Mouse (Mus musculus) CH12.LX (cell line): ENCODE measurements at regions not wholly inside any gene's neighbourhood (a gene's known extent, or its start where the extent isn't known, plus 50 kb on each side); places are given as distances from the start of the nearest gene placed in this dataset.

Source experiments
- DNase-seq: peaks from one replicate; pipeline ENCODE4 v3.0.0-alpha.2; 2013; ENCODE audit errors: extremely low read depth
- H3K27ac ChIP-seq: 2 replicates; pipeline ENCODE4 v1.5.1; 2012; ENCODE audit warnings: low read depth, mild to moderate bottlenecking, control low read depth, moderate library complexity; ENCODE audit not compliant: insufficient read depth
- H3K27me3 ChIP-seq: replicated peaks from 2 replicates; pipeline ENCODE3; 2012; ENCODE audit warnings: inconsistent platforms
- H3K36me3 ChIP-seq, 2 experiments: replicated peaks in 1 of 2; 2 replicates each; pipeline versions ENCODE3 to v1.6.1; 2012; ENCODE audit warnings: inconsistent platforms in 1 of 2, low read length in 1 of 2, mild to moderate bottlenecking in 1 of 2, mixed read lengths in 1 of 2, moderate library complexity in 1 of 2; ENCODE audit not compliant: control insufficient read depth in 1 of 2, insufficient read depth in 1 of 2
- H3K4me1 ChIP-seq, 2 experiments: 2 replicates each; pipeline ENCODE4 v1.6.1; 2012; ENCODE audit warnings: inconsistent platforms in 1 of 2, moderate library complexity in 1 of 2; ENCODE audit not compliant: insufficient read depth in 2 of 2, control insufficient read depth in 1 of 2
- H3K4me2 ChIP-seq: 2 replicates; pipeline ENCODE4 v1.6.1; 2012; ENCODE audit warnings: low read depth, mild to moderate bottlenecking, control low read depth; ENCODE audit not compliant: poor library complexity, insufficient read depth, severe bottlenecking
- H3K4me3 ChIP-seq, 3 experiments: fragments of 150-350 bp in 1 of 3; sonication (generic) in 1 of 3; replicated peaks in 1 of 3; 2 replicates each; pipeline versions ENCODE3 to v1.5.1; 2011 to 2012; ENCODE audit warnings: low read depth in 2 of 3, low read length in 2 of 3, mild to moderate bottlenecking in 2 of 3, moderate library complexity in 2 of 3, control low read depth in 1 of 3, improper control_type of control experiment in 1 of 3, inconsistent platforms in 1 of 3, mixed read lengths in 1 of 3; ENCODE audit not compliant: poor library complexity in 1 of 3
- H3K79me2 ChIP-seq: replicated peaks from 2 replicates; pipeline ENCODE4 v1.6.1; 2012; ENCODE audit warnings: mild to moderate bottlenecking, moderate library complexity; ENCODE audit not compliant: control insufficient read depth, poor library complexity, insufficient read depth, severe bottlenecking; ENCODE audit errors: extremely low read depth
- H3K9ac ChIP-seq: 2 replicates; pipeline ENCODE4 v1.6.1; 2012; ENCODE audit warnings: low read depth, mild to moderate bottlenecking, control low read depth, moderate library complexity; ENCODE audit not compliant: insufficient read depth
- H3K9me3 ChIP-seq: replicated peaks from 2 replicates; pipeline ENCODE3; 2012; ENCODE audit warnings: low read length, inconsistent platforms, mixed read lengths
- BHLHE40 ChIP-seq: IDR thresholded peaks from 2 replicates; pipeline ENCODE4 v1.6.1; 2011; ENCODE audit warnings: mild to moderate bottlenecking, low read depth, low read length, improper control_type of control experiment
- CHD2 ChIP-seq: IDR thresholded peaks from 2 replicates; pipeline ENCODE4 v1.6.1; 2011; ENCODE audit warnings: low read length, improper control_type of control experiment
- CTCF ChIP-seq, 2 experiments: IDR thresholded peaks in 1 of 2; conservative IDR thresholded peaks in 1 of 2; 2 replicates each; pipeline ENCODE4 v1.5.1; 2011 to 2012; ENCODE audit warnings: low read depth in 2 of 2, low read length in 2 of 2, improper control_type of control experiment in 1 of 2, inconsistent platforms in 1 of 2, mild to moderate bottlenecking in 1 of 2, moderate library complexity in 1 of 2
- ELF1 ChIP-seq: IDR thresholded peaks from 2 replicates; pipeline ENCODE4 v1.6.1; 2014; ENCODE audit warnings: low read depth, mild to moderate bottlenecking, inconsistent platforms, low read length, improper control_type of control experiment
- ETS1 ChIP-seq: conservative IDR thresholded peaks from 2 replicates; pipeline ENCODE4 v1.6.1; 2012; ENCODE audit warnings: low read depth, mild to moderate bottlenecking, inconsistent platforms, low read length, improper control_type of control experiment, moderate library complexity
- GABPA ChIP-seq: IDR thresholded peaks from 2 replicates; pipeline ENCODE4 v1.6.1; 2012; ENCODE audit warnings: low read depth, low read length, improper control_type of control experiment, inconsistent platforms; ENCODE audit not compliant: insufficient replicate concordance
- HCFC1 ChIP-seq: IDR thresholded peaks from 2 replicates; pipeline ENCODE4 v1.6.1; 2012; ENCODE audit warnings: low read depth, mild to moderate bottlenecking, inconsistent platforms, low read length, improper control_type of control experiment
- MAX ChIP-seq: IDR thresholded peaks from 2 replicates; pipeline ENCODE4 v1.6.1; 2011; ENCODE audit warnings: low read length, improper control_type of control experiment
- MAZ ChIP-seq: IDR thresholded peaks from 2 replicates; pipeline ENCODE4 v1.6.1; 2012; ENCODE audit warnings: low read depth, mild to moderate bottlenecking, inconsistent platforms, low read length, improper control_type of control experiment, moderate library complexity
- MEF2A ChIP-seq: IDR thresholded peaks from 2 replicates; pipeline ENCODE4 v1.6.1; 2014; ENCODE audit warnings: low read depth, mild to moderate bottlenecking, inconsistent platforms, low read length, improper control_type of control experiment, borderline replicate concordance
- MXI1 ChIP-seq: IDR thresholded peaks from 2 replicates; pipeline ENCODE4 v1.6.1; 2011; ENCODE audit warnings: mild to moderate bottlenecking, low read depth, low read length, improper control_type of control experiment
- MYC ChIP-seq: IDR thresholded peaks from 2 replicates; pipeline ENCODE4 v1.6.1; 2011; ENCODE audit warnings: low read depth, mild to moderate bottlenecking, improper control_type of control experiment, low read length
- NRF1 ChIP-seq: IDR thresholded peaks from 2 replicates; pipeline ENCODE4 v1.6.1; 2014; ENCODE audit warnings: low read depth, mild to moderate bottlenecking, inconsistent platforms, low read length, improper control_type of control experiment, moderate library complexity
- POLR2A ChIP-seq: IDR thresholded peaks from 2 replicates; pipeline ENCODE4 v1.6.1; 2011; ENCODE audit warnings: low read depth, mild to moderate bottlenecking, improper control_type of control experiment, low read length
- SIN3A ChIP-seq: IDR thresholded peaks from 2 replicates; pipeline ENCODE4 v1.6.1; 2012; ENCODE audit warnings: low read length, improper control_type of control experiment, inconsistent platforms
- SMC3 ChIP-seq: IDR thresholded peaks from 2 replicates; pipeline ENCODE4 v1.6.1; 2011; ENCODE audit warnings: low read depth, low read length, improper control_type of control experiment
- TBP ChIP-seq: conservative IDR thresholded peaks from 2 replicates; pipeline ENCODE4 v1.6.1; 2011; ENCODE audit warnings: low read depth, low read length, improper control_type of control experiment
- TCF12 ChIP-seq: IDR thresholded peaks from 2 replicates; pipeline ENCODE4 v1.6.1; 2014; ENCODE audit warnings: low read depth, mild to moderate bottlenecking, inconsistent platforms, low read length, improper control_type of control experiment
- UBTF ChIP-seq: IDR thresholded peaks from 2 replicates; pipeline ENCODE4 v1.6.1; 2012; ENCODE audit warnings: low read depth, mild to moderate bottlenecking, inconsistent platforms, low read length, improper control_type of control experiment, moderate library complexity
- ZC3H11A ChIP-seq: IDR thresholded peaks from 2 replicates; pipeline ENCODE4 v1.6.1; 2012; ENCODE audit warnings: low read depth, mild to moderate bottlenecking, inconsistent platforms, low read length, improper control_type of control experiment
- ZKSCAN1 ChIP-seq: IDR thresholded peaks from 2 replicates; pipeline ENCODE4 v1.6.1; 2012; ENCODE audit warnings: low read depth, inconsistent platforms, low read length, improper control_type of control experiment, borderline replicate concordance
- dilution Hi-C: fragments of 300-500 bp; cut with MboI; formaldehyde crosslinking; loops from 2 replicates; pipeline ENCODE4 v1.14.3; 2020; ENCODE audit warnings: low sequenced_read_pairs; ENCODE audit not compliant: extremely low pct_unique_long_range_greater_than_20kb, extremely low pct_ligation_motif_present
- in situ Hi-C: fragments of 300-500 bp; cut with MboI; formaldehyde crosslinking; loops from 3 replicates; pipeline ENCODE4 v1.14.3; 2019; ENCODE audit warnings: low sequenced_read_pairs, low pct_ligation_motif_present, low pct_unique_long_range_greater_than_20kb, mixed read lengths

GRCm38 (mm10) chr1:157039016-157039835 lies 69.3 kb downstream of the Tex35 start:
- Histone ChIP-seq H3K4me3 (no peak overlapping the region), H3K27me3 (no peaks in the 10 kb centered on the region), H3K4me1 (peaks cover 22 to 61% of the 10 kb centered on the region in 2 experiments), H3K9ac (peak overlapping the region; percentile 88), H3K27ac (peak overlapping the region; percentile 98), H3K36me3 (no peaks in the 10 kb centered on the region), H3K4me2 (peak overlapping the region; percentile 60), H3K79me2 (no peaks in the 10 kb centered on the region), H3K9me3 (peaks cover 21% of the 10 kb centered on the region)
- dilution Hi-C loops: no loop called here
- no peak for DNase-seq
- in situ Hi-C loops: no loop called here
- peak; percentile 53; the same call in 1 of the 2 replicates for TF ChIP-seq MYC
- no peak for TF ChIP-seq ZC3H11A
- 0 out of 2 replicates have a peak, but pooled peaks have one; percentile 2 for TF ChIP-seq SMC3
- TF ChIP-seq POLR2A: peak; percentile 47
- no peak for TF ChIP-seq ZKSCAN1
- TF ChIP-seq SIN3A: peak; percentile 7; the same call in 1 of the 2 replicates
- TF ChIP-seq BHLHE40: peak; percentile 48; the same call in 1 of the 2 replicates
- TF ChIP-seq MXI1: peak; percentile 30; the same call in 1 of the 2 replicates
- TF ChIP-seq MEF2A: 0 out of 2 replicates have a peak, but pooled peaks have one; percentile 24
- TF ChIP-seq HCFC1: no peak
- TF ChIP-seq NRF1: no peak
- TF ChIP-seq MAX: peak; percentile 51; the same call in 1 of the 2 replicates
- TF ChIP-seq TBP: 0 out of 2 replicates have a peak, but pooled peaks have one; percentile 51
- TF ChIP-seq GABPA: no peak
- no peak for TF ChIP-seq CTCF (conservative IDR thresholded peaks at IDR 0.05 in 1 of 2, IDR thresholded peaks at IDR 0.05 in 1 of 2; ENCODE audit: low read depth in 2 of 2, low read length in 2 of 2)
- peak; percentile 48; the same call in 1 of the 2 replicates for TF ChIP-seq TCF12
- TF ChIP-seq ETS1: no peak
- no peak for TF ChIP-seq UBTF
- TF ChIP-seq CHD2: peak; percentile 69; the same call in 1 of the 2 replicates
- no peak for TF ChIP-seq ELF1
- peak; percentile 64; the same call in 1 of the 2 replicates for TF ChIP-seq MAZ
